Mouse (Mus musculus) liver, adult 10 weeks (tissue): Measurements from ENCODE around the gene Tpte. TPM values are rescaled to one million over a fixed set of nuclear protein-coding genes. Genes with fewer than 3 reads are reported as not detected.

Source experiments
- polyA plus RNA-seq: library from polyadenylated mRNA; stranded (reverse); fragments of 350-450 nt; fragmentation: Illumina TruSeq; extraction: RNeasy Lipid Tissue Mini Kit (QIAGEN cat#74804); gene quantifications from one replicate; pipeline ENCODE4 v1.2.3, GENCODE M21; 2014; ENCODE audit warnings: low read depth, low replicate concordance

Tpte gene
- not detected for polyA plus RNA-seq

GRCm38 (mm10) chr8:22282999-22283491 is at the start of gene Tpte:
Tpte (plus strand) TSS chr8:22283441.

GRCm38 (mm10) chr8:22398142-22398951 is 115.1 kb downstream of the Tpte start, which contains the start of gene Slc25a15:
Slc25a15 (minus strand) TSS chr8:22398597.

GRCm38 (mm10) chr8:22411282-22411702 is 128.1 kb downstream of the Tpte start, which contains the start of gene Mrps31:
Mrps31 (plus strand) TSS chr8:22411361.

Other genes with a start within 250 kb of the Tpte start
- 2.8 TPM for gene Atp7b, start 223.1 kb upstream of the Tpte start, polyA plus RNA-seq
- gene Alg11, start 222.7 kb upstream of the Tpte start, polyA plus RNA-seq = 26.8 TPM
- 0.56 TPM for gene Nek5, start 158.4 kb upstream of the Tpte start, polyA plus RNA-seq
- gene Nek3, start 117.0 kb upstream of the Tpte start, polyA plus RNA-seq = 1.1 TPM
- not detected for gene Ckap2, start 97.6 kb upstream of the Tpte start, polyA plus RNA-seq
- gene Vps36, start 90.6 kb upstream of the Tpte start, polyA plus RNA-seq = 19.4 TPM
- gene Thsd1, start 56.1 kb upstream of the Tpte start, polyA plus RNA-seq = 0.98 TPM
- gene Slc25a15, start 115.2 kb downstream of the Tpte start, polyA plus RNA-seq = 280 TPM
- 44.0 TPM for gene Mrps31, start 127.9 kb downstream of the Tpte start, polyA plus RNA-seq